Mouse (Mus musculus) retina, embryonic 14.5 days (tissue): ENCODE results near the gene Clcf1.

Experiments used
- DNase-seq: peaks from one replicate; pipeline ENCODE4 v3.0.0-alpha.2; 2015; ENCODE audit warnings: low spot score

Gene Clcf1

GRCm38 (mm10) chr19:4214071-4214770 lies at the start of gene Clcf1, which contains the start of gene AC109138.7:
TSS of gene Clcf1 (plus strand) at chr19:4214238.
TSS of gene AC109138.7 (plus strand) at chr19:4214357.
- peak; percentile 50 for DNase-seq

GRCm38 (mm10) chr19:4164721-4165120 lies 49.3 kb upstream of the Clcf1 start:
- no peak for DNase-seq

GRCm38 (mm10) chr19:4166678-4167476 lies 47.2 kb upstream of the Clcf1 start:
- no peak for DNase-seq

GRCm38 (mm10) chr19:4169378-4169784 lies 44.7 kb upstream of the Clcf1 start:
- DNase-seq, result peak; percentile 100

- no peak for DNase-seq
These were observed 44.2 kb upstream of the Clcf1 start for GRCm38 (mm10) chr19:4169810-4170209.

GRCm38 (mm10) chr19:4170723-4171392 lies 43.2 kb upstream of the Clcf1 start:
- DNase-seq, result no peak

GRCm38 (mm10) chr19:4171393-4172290 lies 42.4 kb upstream of the Clcf1 start:
- DNase-seq, result no peak

- no peak for DNase-seq
These were observed 41.1 kb upstream of the Clcf1 start for GRCm38 (mm10) chr19:4172925-4173324.

GRCm38 (mm10) chr19:4175368-4175947 lies 38.6 kb upstream of the Clcf1 start, which contains the start of gene Carns1:
TSS of gene Carns1 (minus strand) at chr19:4175479.
- DNase-seq, result peak; percentile 60

GRCm38 (mm10) chr19:4180411-4180810 lies 33.6 kb upstream of the Clcf1 start:
- no peak for DNase-seq

GRCm38 (mm10) chr19:4181892-4182291 lies 32.1 kb upstream of the Clcf1 start:
- no peak for DNase-seq

- DNase-seq, result no peak
These were observed 30.3 kb upstream of the Clcf1 start for GRCm38 (mm10) chr19:4183689-4184088.

GRCm38 (mm10) chr19:4184976-4185975 lies 28.8 kb upstream of the Clcf1 start:
- DNase-seq, result no peak

- DNase-seq, result no peak
These were observed 26.7 kb upstream of the Clcf1 start for GRCm38 (mm10) chr19:4187303-4187702.

- DNase-seq, result no peak
These were observed 24.9 kb upstream of the Clcf1 start for GRCm38 (mm10) chr19:4189051-4189620.

GRCm38 (mm10) chr19:4190831-4191334 lies 23.2 kb upstream of the Clcf1 start, which contains the start of gene Tbc1d10c:
TSS of gene Tbc1d10c (minus strand) at chr19:4191284.
- DNase-seq, result no peak

- DNase-seq, result peak; percentile 96
These were observed 22.3 kb upstream of the Clcf1 start, which contains the start of gene Ppp1ca for GRCm38 (mm10) chr19:4191528-4192250. TSS of gene Ppp1ca (plus strand) at chr19:4192065.

- peak; percentile 47 for DNase-seq
These were observed 21.6 kb upstream of the Clcf1 start for GRCm38 (mm10) chr19:4192251-4192985.
